Mouse (Mus musculus) ES-Bruce4 (cell line): ENCODE data around the gene Esyt2. TPM values are rescaled to one million over a fixed set of nuclear protein-coding genes. Genes with fewer than 3 reads are reported as not detected.

ENCODE experiments used
- H3K27ac ChIP-seq: 2 replicates; pipeline ENCODE4 v1.5.1; 2012; ENCODE audit warnings: low read length, inconsistent platforms; ENCODE audit not compliant: insufficient read depth
- H3K27me3 ChIP-seq: 2 replicates; pipeline ENCODE4 v1.6.1; 2012; ENCODE audit warnings: mild to moderate bottlenecking, low read length, inconsistent platforms; ENCODE audit not compliant: control insufficient read depth, poor library complexity, insufficient read depth, severe bottlenecking
- H3K36me3 ChIP-seq: 2 replicates; pipeline ENCODE4 v1.6.1; 2012; ENCODE audit warnings: inconsistent platforms, mild to moderate bottlenecking, low read length, moderate library complexity; ENCODE audit not compliant: control insufficient read depth, poor library complexity, insufficient read depth, severe bottlenecking
- H3K4me1 ChIP-seq: one replicate; pipeline ENCODE4 v1.8.1; 2011; ENCODE audit warnings: low read length; ENCODE audit not compliant: control insufficient read depth, insufficient read depth
- H3K4me3 ChIP-seq: 2 replicates; pipeline ENCODE4 v1.5.1; 2011; ENCODE audit warnings: low read depth, mild to moderate bottlenecking, low read length
- H3K9ac ChIP-seq: 2 replicates; pipeline ENCODE4 v1.6.1; 2012; ENCODE audit warnings: low read depth, mild to moderate bottlenecking, inconsistent platforms; ENCODE audit not compliant: poor library complexity, severe bottlenecking
- H3K9me3 ChIP-seq: replicated peaks from 2 replicates; pipeline ENCODE4 v1.6.1; 2012; ENCODE audit warnings: mild to moderate bottlenecking, low read length, inconsistent platforms; ENCODE audit not compliant: control insufficient read depth, poor library complexity, insufficient read depth, severe bottlenecking
- CTCF ChIP-seq: IDR thresholded peaks from one replicate; pipeline ENCODE4 v1.8.1; 2011; ENCODE audit warnings: low read depth, low read length
- EP300 ChIP-seq: IDR thresholded peaks from 2 replicates; pipeline ENCODE4 v1.6.1; 2011; ENCODE audit warnings: low read depth, low read length; ENCODE audit not compliant: insufficient read depth
- POLR2A ChIP-seq: IDR thresholded peaks from one replicate; pipeline ENCODE4 v1.8.1; 2011; ENCODE audit warnings: low read length; ENCODE audit not compliant: insufficient read depth
- polyA plus RNA-seq: library from polyadenylated mRNA; stranded (reverse); fragments of >200 nt; gene quantifications from 2 replicates; pipeline ENCODE4 v1.2.4, GENCODE M21; 2011; ENCODE audit warnings: low read depth; ENCODE audit not compliant: missing spikeins, insufficient read depth, insufficient read length

The Esyt2 gene
- polyA plus RNA-seq, 1 experiment: 68.9 TPM

- Histone ChIP-seq H3K4me1 (no peaks in the 10 kb centered on the region), H3K4me3 (no peak overlapping the region), H3K36me3 (no peaks in the 10 kb centered on the region), H3K9ac (no peak overlapping the region), H3K27ac (no peak overlapping the region), H3K9me3 (peaks cover 11% of the 10 kb centered on the region), H3K27me3 (no peaks in the 10 kb centered on the region)
- no peak for TF ChIP-seq POLR2A
- TF ChIP-seq CTCF: no peak
- TF ChIP-seq EP300: no peak
These were observed 44.5 kb downstream of the Esyt2 start for GRCm38 (mm10) chr12:116325545-116325944.

DNA sequence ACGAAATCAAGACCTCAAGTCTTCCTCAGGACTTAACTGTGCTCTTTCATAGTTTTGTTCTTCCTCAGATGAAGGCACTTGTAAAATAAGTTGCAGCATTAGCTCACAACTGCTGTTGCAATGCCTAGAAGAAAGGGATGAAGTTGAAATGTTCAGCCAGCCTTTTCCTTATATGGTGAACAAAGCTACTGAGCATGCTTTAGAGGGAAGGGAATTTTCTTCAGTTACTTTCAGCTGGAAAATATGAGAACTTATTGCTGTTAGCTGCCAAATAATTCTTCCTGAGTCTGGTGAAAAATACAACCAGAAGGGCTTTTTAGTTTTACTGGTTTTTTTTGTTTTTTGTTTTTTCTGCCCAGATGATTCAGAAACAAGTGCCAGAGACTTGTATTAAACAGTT lies 45.2 kb downstream of the Esyt2 start:
- no peaks in the 10 kb centered on the region for H3K36me3 ChIP-seq
- no peaks in the 10 kb centered on the region for H3K27me3 ChIP-seq
- TF ChIP-seq CTCF: no peak
- no peak for TF ChIP-seq POLR2A
- no peak for TF ChIP-seq EP300
- H3K4me1 ChIP-seq: no peaks in the 10 kb centered on the region
- H3K9ac ChIP-seq: no peak overlapping the region
- peaks cover 11% of the 10 kb centered on the region for H3K9me3 ChIP-seq
- no peak overlapping the region for H3K4me3 ChIP-seq
- no peak overlapping the region for H3K27ac ChIP-seq

GRCm38 (mm10) chr12:116334253-116334652 lies 53.3 kb downstream of the Esyt2 start:
- no peaks in the 10 kb centered on the region for H3K9me3 ChIP-seq
- TF ChIP-seq EP300: no peak
- TF ChIP-seq POLR2A: no peak
- no peak for TF ChIP-seq CTCF
- no peak overlapping the region for H3K4me3 ChIP-seq
- H3K27me3 ChIP-seq: no peaks in the 10 kb centered on the region
- no peaks in the 10 kb centered on the region; the same call in 1 of the 2 replicates for H3K36me3 ChIP-seq
- no peak overlapping the region for H3K27ac ChIP-seq
- no peak overlapping the region for H3K9ac ChIP-seq
- H3K4me1 ChIP-seq: no peaks in the 10 kb centered on the region

DNA sequence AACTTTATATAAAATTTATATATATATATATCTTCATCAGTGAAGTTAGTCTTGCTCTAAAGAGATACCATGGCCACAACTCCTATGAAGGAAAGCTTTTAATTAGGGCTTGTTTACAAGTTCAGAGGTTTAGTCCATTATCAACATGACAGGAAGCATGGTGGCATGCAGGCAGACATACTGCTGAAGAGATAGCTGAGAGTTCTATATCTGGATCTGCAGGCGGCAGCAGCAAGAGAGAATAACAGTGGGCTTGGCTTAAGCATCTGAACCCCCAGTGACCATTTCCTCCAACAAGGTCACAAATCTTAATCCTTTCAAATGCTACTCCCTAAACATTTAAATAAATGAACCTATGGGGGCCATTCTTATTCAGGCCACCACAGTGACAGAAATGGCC lies 59.2 kb downstream of the Esyt2 start:
- Histone ChIP-seq H3K9me3 (no peaks in the 10 kb centered on the region), H3K4me3 (no peak overlapping the region), H3K27ac (no peak overlapping the region), H3K9ac (no peak overlapping the region), H3K27me3 (no peaks in the 10 kb centered on the region), H3K4me1 (no peaks in the 10 kb centered on the region), H3K36me3 (no peaks in the 10 kb centered on the region; the same call in 1 of the 2 replicates)
- no peak for TF ChIP-seq POLR2A
- no peak for TF ChIP-seq CTCF
- TF ChIP-seq EP300: no peak

- Histone ChIP-seq H3K27me3 (no peaks in the 10 kb centered on the region), H3K4me3 (no peak overlapping the region), H3K36me3 (no peaks in the 10 kb centered on the region; the same call in 1 of the 2 replicates), H3K27ac (no peak overlapping the region), H3K9ac (no peak overlapping the region), H3K4me1 (no peaks in the 10 kb centered on the region), H3K9me3 (no peaks in the 10 kb centered on the region)
- TF ChIP-seq CTCF (no peak), POLR2A (no peak), EP300 (no peak)
These were observed 67.8 kb downstream of the Esyt2 start for GRCm38 (mm10) chr12:116348755-116349286.

DNA sequence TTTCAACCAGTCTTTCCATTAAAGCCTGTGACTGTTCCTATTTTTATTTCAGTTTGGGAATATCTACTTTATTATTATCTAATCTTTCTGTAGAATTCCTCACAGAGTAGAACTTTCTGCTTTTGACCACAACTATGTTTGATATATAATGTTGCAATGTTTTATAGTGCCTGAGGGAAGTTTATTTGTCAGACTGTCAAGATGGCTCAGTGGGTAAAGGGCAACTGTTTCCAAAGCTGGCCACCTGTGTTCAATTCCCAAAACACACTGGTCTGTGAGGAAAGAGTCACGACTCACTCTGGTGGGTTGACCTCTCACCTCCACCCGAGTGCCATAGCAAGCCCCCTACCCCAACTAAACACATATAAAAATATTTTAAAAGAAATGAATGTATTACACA lies 68.4 kb downstream of the Esyt2 start:
- no peak overlapping the region for H3K9ac ChIP-seq
- no peak overlapping the region for H3K4me3 ChIP-seq
- no peaks in the 10 kb centered on the region; the same call in 1 of the 2 replicates for H3K36me3 ChIP-seq
- no peaks in the 10 kb centered on the region for H3K4me1 ChIP-seq
- no peak for TF ChIP-seq POLR2A
- no peak for TF ChIP-seq EP300
- no peak for TF ChIP-seq CTCF
- no peaks in the 10 kb centered on the region for H3K9me3 ChIP-seq
- H3K27me3 ChIP-seq: no peaks in the 10 kb centered on the region
- H3K27ac ChIP-seq: no peak overlapping the region
